Mouse (Mus musculus) mesoderm, embryonic 11.5 days (tissue): ENCODE data around the gene Slc41a2.

Experiments used
- DNase-seq: peaks from one replicate; pipeline ENCODE4 v3.0.0-alpha.2; 2012; ENCODE audit warnings: low read depth, low spot score

Slc41a2 gene

DNA sequence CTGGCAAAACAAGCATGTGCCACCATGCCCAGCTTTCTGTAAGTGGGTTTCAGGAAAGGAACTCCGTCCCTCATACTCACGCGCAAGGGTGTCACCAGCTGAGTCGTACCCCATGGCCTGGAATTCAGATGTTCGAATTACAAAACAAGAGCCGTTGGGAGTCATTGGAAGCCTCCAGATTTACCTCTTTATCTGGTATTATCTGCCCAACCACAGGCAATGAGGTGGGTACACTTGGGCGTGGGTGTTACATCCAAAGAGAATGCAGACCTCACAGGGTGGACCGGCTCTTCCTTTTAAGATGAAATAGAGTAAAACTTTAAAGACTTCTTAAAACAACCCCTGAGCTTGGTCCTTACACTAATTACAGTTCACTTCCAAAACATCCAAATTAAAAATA, 151.5 kb downstream of the Slc41a2 start:
- no peak for DNase-seq

DNA sequence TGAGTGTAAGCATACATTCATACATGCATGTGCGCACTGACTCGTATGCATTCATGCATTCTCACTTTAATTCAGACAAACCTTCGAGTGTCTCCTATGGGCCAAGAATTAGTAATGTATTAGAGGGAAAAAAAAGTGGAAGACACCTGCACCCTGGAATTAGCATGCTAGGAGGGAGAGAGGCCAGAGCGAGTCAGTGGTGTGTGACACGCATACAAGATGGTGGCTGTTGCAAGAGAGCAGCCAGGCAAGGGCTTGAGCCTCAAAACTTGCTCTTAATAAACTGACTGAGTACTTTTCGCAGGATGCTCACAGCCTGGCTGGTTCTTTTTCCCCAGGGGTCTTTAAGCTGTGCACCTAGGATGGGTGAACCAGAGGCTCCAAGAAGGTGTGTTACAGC, 152.6 kb downstream of the Slc41a2 start:
- no peak for DNase-seq

DNA sequence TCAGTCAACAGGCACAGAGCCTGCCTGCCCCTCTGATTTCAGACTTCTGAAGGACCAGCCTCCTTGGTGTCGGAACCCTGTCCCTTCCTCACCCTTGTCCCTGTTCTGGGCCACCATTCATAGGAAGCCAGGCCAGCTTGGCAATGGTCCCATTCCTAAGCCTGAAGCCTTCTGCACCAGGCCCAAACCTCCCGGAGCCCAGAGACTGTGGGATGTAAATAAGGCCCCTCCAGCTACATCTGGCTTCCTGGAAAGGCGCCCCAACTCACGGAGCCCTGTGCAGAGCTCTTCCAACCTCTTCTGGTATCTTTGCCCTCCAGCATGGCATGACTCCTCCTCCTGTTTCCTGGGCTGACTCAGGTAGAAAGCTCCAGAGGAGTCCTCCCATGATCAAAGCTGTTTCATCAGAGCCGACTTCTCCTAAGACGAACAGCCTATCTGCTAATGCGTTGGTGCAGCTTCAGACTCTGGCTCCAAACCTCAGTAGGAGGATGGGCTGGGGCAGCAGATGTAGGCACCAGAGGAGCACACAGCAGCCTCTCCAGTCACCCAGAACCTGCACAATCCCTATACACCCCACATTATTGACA, 153.1 kb downstream of the Slc41a2 start:
- no peak for DNase-seq

DNA sequence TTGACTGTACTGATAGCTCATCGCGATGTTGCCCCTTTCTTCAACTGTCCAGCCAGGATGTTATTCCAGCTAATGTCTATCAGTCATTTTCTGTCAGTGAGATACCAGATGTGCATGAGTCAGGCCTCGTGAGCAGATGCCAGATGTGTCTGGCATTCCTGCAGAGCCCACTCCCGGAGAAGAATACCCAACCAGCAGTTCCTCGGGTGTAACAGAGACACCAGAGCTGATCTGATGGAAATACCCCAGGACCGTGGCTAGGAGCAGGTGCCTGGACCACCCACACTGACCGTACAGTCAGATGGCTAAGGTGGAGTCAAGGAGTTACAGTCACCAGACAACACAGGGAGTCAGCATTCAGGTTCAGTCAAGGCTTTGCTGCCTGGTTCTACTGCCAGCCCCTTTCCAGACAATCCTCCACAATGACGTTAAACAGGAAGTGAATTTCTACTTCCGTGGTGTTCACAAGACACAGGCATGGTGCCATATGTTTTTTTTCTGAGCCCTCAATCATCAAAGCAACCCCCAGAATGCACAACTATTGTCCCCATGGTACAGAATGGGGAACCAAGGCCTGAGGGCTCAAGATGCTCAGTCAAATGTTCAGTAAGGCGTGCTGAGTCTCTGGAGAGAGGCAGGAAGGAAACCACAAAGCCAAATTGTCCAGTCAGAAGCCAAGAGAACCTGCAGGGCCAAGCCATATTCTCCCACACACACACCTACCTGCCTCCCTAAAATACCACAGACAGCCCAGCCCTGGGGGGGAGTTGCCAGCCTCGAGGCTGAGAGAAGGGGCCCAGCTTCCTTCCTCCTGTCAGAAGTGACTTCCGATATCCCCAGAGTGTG, 153.8 kb downstream of the Slc41a2 start:
- DNase-seq: peak; percentile 72

DNA sequence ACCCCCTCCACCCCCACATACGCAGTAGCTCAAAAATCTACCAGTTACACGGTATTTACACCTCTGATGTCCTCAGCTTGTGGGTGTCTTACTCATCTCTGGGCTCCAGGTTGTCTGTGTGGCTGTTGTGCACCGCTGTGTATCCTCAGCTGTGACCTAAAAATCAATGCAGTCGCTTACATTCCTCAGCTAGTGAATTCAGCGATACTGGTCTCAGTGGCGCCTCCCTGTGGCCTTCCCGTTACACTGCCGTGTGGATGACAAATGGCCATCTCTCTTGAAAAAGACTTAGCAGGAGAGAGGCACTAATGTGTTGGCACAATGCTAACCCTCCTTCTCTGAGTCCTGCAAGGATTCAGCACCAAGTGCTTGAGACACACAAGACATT, 155.1 kb downstream of the Slc41a2 start:
- peak; percentile 80 for DNase-seq

DNA sequence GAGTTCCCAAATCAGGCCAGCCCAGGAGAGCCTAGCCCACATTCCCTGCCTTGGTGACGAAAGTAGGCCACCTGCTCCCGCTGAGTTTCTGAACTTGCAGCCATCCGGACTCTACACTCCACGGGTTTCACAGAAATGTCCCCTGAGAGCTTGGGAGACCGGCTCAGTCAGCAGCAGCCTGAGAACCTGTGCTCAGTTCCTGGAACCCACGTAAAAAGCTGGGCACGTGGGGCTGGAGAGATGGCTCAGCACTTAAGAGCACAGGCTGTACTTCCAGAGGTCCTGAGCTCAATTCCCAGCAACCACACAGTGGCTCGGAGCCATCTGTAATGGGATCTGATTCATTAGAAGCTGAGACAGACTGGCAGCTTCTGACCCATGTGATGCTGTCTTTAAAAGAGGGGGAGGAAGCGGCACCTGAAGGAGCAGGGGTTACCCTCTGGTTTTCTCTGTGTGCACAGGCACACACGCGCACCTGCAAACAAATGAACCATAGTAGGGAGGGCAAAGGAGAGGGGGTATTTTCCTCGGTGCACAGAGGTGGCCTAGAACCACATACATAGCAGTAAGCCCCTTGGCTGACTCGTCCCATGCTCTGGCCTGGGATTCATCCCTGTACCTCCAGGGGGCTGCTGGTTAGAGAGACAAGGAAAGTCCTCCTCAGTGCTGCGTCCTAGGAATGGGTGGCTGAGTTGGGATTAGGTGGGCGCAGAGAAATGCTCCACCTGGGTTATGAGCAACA, 155.7 kb downstream of the Slc41a2 start:
- no peak for DNase-seq
